Mouse (Mus musculus): Measurements from ENCODE around the gene Map7. TPM values are rescaled to one million over a fixed set of nuclear protein-coding genes. Genes with fewer than 3 reads are reported as not detected.
A peak's percentile ranks its signal among the peaks of the same experiment; 100 is the strongest.

The Map7 gene
- polyA plus RNA-seq, 1 experiment from 2014 or later: 11.2 TPM

DNA sequence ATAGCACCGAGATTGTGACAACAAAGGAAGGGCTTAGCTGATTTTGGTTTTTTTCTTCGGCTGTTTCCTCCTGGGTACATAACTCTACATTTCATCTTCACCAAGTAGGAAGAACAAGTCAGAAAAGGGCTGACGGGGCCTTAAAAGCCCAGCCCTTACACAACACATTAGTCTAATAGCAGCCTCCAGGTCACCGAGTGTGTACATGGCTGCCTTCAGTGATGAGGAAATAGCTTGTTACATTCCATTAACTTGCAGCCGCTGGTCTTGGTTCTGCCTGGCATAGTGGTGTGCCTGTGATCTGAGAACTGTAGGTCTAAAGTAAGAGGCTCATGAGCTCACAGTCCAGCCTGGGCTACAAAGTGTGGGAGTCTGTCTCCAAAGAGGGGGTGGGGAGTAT lies 16.5 kb downstream of the Map7 start:
- Histone ChIP-seq H3K4me1 (ENCODE audit: control insufficient read depth, insufficient read depth, low read depth, low read length) (no peaks in the 10 kb centered on the region; the same call in none of the 2 replicates), H3K36me3 (ENCODE audit: control insufficient read depth, insufficient read depth, low read length) (no peaks in the 10 kb centered on the region), H3K4me3 (ENCODE audit: low read length) (no peak overlapping the region), H3K4me2 (ENCODE audit: low read length) (no peak overlapping the region), H3K9ac (ENCODE audit: low read depth, low read length) (no peak overlapping the region), H3K9me3 (ENCODE audit: control insufficient read depth, low read length) (no peaks in the 10 kb centered on the region), H3K27me3 (replicated peaks; ENCODE audit: control insufficient read depth, insufficient read depth, low read length) (no peaks in the 10 kb centered on the region; the same call in 1 of the 2 replicates), H3K27ac (ENCODE audit: low read depth, low read length) (no peak overlapping the region)
- ATAC-seq: no peak
- 96% methylated on average over 5 of the region's 5 CpGs for WGBS

- Histone ChIP-seq H3K4me3 (ENCODE audit: low read length) (no peak overlapping the region), H3K9ac (ENCODE audit: low read depth, low read length) (no peak overlapping the region), H3K4me1 (ENCODE audit: control insufficient read depth, insufficient read depth, low read depth, low read length) (peaks cover 17% of the 10 kb centered on the region), H3K4me2 (ENCODE audit: low read length) (no peak overlapping the region), H3K27ac (ENCODE audit: low read depth, low read length) (no peak overlapping the region), H3K9me3 (ENCODE audit: control insufficient read depth, low read length) (no peaks in the 10 kb centered on the region), H3K36me3 (ENCODE audit: control insufficient read depth, insufficient read depth, low read length) (no peaks in the 10 kb centered on the region), H3K27me3 (replicated peaks; ENCODE audit: control insufficient read depth, insufficient read depth, low read length) (no peaks in the 10 kb centered on the region; the same call in 1 of the 2 replicates)
- WGBS: 83% methylated on average over 11 of the region's 11 CpGs
- no peak for ATAC-seq
These were observed 18.5 kb downstream of the Map7 start for GRCm38 (mm10) chr10:20166797-20167196.

DNA sequence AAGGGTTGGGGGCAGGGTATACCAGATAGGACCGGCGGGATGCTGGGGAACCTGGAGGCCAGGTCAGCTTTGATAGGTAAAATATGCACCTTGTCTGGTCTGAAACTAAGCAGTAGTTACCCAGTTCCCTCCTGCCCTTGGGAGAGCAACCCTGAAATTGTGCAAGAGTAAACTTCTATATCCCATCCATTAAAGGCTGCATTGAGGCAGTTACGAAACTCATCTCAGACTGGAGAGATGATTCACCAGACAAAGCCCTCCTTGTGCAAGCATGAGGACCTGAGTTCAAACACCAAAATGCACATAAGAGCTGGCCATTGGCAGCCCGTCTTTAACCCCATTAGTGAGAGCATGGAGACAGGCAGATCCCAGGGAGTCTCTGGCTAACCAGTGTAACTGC lies 19.2 kb downstream of the Map7 start:
- WGBS: 93% methylated on average over 4 of the region's 4 CpGs
- Histone ChIP-seq H3K4me3 (ENCODE audit: low read length) (no peak overlapping the region), H3K9ac (ENCODE audit: low read depth, low read length) (no peak overlapping the region), H3K27ac (ENCODE audit: low read depth, low read length) (no peak overlapping the region), H3K4me2 (ENCODE audit: low read length) (no peak overlapping the region), H3K4me1 (ENCODE audit: control insufficient read depth, insufficient read depth, low read depth, low read length) (peaks cover 18% of the 10 kb centered on the region), H3K9me3 (ENCODE audit: control insufficient read depth, low read length) (no peaks in the 10 kb centered on the region), H3K36me3 (ENCODE audit: control insufficient read depth, insufficient read depth, low read length) (no peaks in the 10 kb centered on the region), H3K27me3 (replicated peaks; ENCODE audit: control insufficient read depth, insufficient read depth, low read length) (no peaks in the 10 kb centered on the region; the same call in 1 of the 2 replicates)
- no peak for ATAC-seq

GRCm38 (mm10) chr10:20169182-20169674 lies 21.0 kb downstream of the Map7 start:
- Histone ChIP-seq H3K27ac (ENCODE audit: low read depth, low read length) (no peak overlapping the region), H3K4me1 (ENCODE audit: control insufficient read depth, insufficient read depth, low read depth, low read length) (peaks cover 18% of the 10 kb centered on the region), H3K36me3 (ENCODE audit: control insufficient read depth, insufficient read depth, low read length) (no peaks in the 10 kb centered on the region), H3K9ac (ENCODE audit: low read depth, low read length) (no peak overlapping the region), H3K9me3 (ENCODE audit: control insufficient read depth, low read length) (no peaks in the 10 kb centered on the region), H3K4me3 (ENCODE audit: low read length) (no peak overlapping the region), H3K27me3 (replicated peaks; ENCODE audit: control insufficient read depth, insufficient read depth, low read length) (no peaks in the 10 kb centered on the region; the same call in 1 of the 2 replicates), H3K4me2 (ENCODE audit: low read length) (no peak overlapping the region)
- WGBS: 89% methylated on average over 3 of the region's 3 CpGs
- ATAC-seq: no peak

DNA sequence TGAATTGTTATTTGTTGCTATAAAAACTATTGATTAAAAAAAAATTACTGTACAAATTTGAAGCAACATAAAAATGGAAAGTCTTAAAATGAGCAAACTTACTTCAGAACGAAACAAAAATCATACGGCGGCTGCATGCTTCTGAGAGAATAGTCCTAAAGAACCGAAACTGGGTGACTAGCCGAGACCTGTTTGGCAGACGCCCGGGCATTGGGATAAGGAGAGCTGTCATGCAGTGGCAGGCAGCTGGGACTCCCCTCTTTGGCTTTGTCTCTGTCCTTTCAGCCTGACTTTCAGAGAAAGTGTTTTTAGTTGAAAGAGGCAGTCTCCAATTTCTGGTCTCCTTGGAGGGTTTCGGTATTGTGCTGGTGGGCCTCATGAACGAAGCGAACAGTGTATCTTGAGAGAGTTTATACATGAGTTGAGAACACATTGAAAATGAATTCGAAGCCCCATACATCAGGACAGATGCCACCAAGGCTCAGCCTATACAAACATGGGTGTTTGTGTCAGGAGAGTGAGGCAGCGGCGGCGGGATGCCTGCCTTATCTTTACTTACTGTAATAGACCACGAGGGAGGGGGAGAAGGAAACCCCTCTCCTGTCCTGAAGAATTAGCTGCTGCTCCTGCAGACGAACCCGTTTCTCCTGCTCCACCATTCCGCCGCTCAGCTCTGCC lies 21.8 kb downstream of the Map7 start:
- peak; percentile 48; the same call in 1 of the 2 replicates for ATAC-seq
- 19% methylated on average over 19 of the region's 19 CpGs for WGBS
- Histone ChIP-seq H3K4me2 (ENCODE audit: low read length) (peak overlapping the region; percentile 79), H3K4me1 (ENCODE audit: control insufficient read depth, insufficient read depth, low read depth, low read length) (peaks cover 18% of the 10 kb centered on the region), H3K27ac (ENCODE audit: low read depth, low read length) (peak overlapping the region; percentile 72), H3K9me3 (ENCODE audit: control insufficient read depth, low read length) (no peaks in the 10 kb centered on the region), H3K36me3 (ENCODE audit: control insufficient read depth, insufficient read depth, low read length) (no peaks in the 10 kb centered on the region), H3K27me3 (replicated peaks; ENCODE audit: control insufficient read depth, insufficient read depth, low read length) (no peaks in the 10 kb centered on the region; the same call in 1 of the 2 replicates), H3K4me3 (ENCODE audit: low read length) (peak overlapping the region; percentile 40), H3K9ac (ENCODE audit: low read depth, low read length) (peak overlapping the region; percentile 59)

DNA sequence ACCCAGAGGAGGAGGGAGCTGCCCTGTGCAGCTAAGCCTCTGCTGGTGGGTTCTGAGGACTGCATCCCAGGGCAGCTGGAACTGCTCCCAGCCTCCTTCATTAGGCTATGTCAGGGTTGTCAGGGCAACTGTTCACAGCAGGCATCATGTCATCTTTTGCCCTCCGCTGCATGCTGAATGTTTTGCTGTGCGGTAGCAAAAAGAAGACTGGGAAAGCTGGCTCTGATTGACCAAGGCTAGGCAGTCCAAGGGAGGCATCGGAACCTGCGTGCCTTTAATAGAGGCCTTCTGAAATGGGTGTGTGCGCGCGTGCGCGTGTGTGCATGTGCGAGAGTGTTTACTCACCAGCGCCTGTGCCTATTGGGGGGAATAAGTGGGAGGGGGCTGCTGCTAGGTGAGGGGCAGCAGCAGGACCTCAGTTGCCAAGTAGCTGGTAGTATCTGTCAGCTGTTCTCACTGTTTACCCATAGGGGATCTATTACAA lies 22.4 kb downstream of the Map7 start:
- peaks cover 18% of the 10 kb centered on the region for H3K4me1 ChIP-seq (ENCODE audit: control insufficient read depth, insufficient read depth, low read depth, low read length)

DNA sequence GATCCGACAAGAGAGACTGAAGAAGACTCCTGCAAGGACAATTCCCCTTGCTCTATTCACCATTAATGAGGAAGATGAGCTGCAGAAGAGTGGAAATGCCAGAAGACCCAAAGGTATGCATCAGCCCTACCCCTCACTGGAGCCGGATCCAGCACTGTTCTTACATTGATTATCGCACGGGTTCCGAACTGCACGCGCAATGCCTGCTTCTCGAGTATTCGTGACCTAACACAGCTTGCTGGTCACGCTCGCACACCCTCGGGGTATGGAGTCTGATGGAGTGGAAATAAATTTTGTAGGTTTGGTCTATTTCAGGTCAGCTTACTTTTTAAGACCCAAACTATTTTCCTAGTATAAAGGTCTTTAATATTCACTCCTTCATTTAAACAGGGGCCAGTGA lies 22.9 kb downstream of the Map7 start:
- no peaks in the 10 kb centered on the region for H3K36me3 ChIP-seq (ENCODE audit: control insufficient read depth, insufficient read depth, low read length)
- peak overlapping the region; percentile 59 for H3K9ac ChIP-seq (ENCODE audit: low read depth, low read length)
- H3K4me1 ChIP-seq (ENCODE audit: control insufficient read depth, insufficient read depth, low read depth, low read length): peaks cover 18% of the 10 kb centered on the region
- H3K9me3 ChIP-seq (ENCODE audit: control insufficient read depth, low read length): no peaks in the 10 kb centered on the region
- H3K4me2 ChIP-seq (ENCODE audit: low read length): peak overlapping the region; percentile 79
- H3K27me3 ChIP-seq (replicated peaks; ENCODE audit: control insufficient read depth, insufficient read depth, low read length): no peaks in the 10 kb centered on the region; the same call in 1 of the 2 replicates
- ATAC-seq: peak; percentile 25
- peak overlapping the region; percentile 72; the same call in 1 of the 2 replicates for H3K27ac ChIP-seq (ENCODE audit: low read depth, low read length)
- peak overlapping the region; percentile 40 for H3K4me3 ChIP-seq (ENCODE audit: low read length)
- 30% methylated on average over 12 of the region's 12 CpGs for WGBS

More for the DNA sequence above, 22.4 kb downstream of the Map7 start:
- WGBS: 9% methylated on average over 11 of the region's 11 CpGs
- Histone ChIP-seq H3K9me3 (ENCODE audit: control insufficient read depth, low read length) (no peaks in the 10 kb centered on the region), H3K4me3 (ENCODE audit: low read length) (peak overlapping the region; percentile 40), H3K27me3 (replicated peaks; ENCODE audit: control insufficient read depth, insufficient read depth, low read length) (no peaks in the 10 kb centered on the region; the same call in 1 of the 2 replicates), H3K4me2 (ENCODE audit: low read length) (peak overlapping the region; percentile 79), H3K36me3 (ENCODE audit: control insufficient read depth, insufficient read depth, low read length) (no peaks in the 10 kb centered on the region), H3K27ac (ENCODE audit: low read depth, low read length) (peak overlapping the region; percentile 72), H3K9ac (ENCODE audit: low read depth, low read length) (peak overlapping the region; percentile 59)
- ATAC-seq: peak; percentile 96

DNA sequence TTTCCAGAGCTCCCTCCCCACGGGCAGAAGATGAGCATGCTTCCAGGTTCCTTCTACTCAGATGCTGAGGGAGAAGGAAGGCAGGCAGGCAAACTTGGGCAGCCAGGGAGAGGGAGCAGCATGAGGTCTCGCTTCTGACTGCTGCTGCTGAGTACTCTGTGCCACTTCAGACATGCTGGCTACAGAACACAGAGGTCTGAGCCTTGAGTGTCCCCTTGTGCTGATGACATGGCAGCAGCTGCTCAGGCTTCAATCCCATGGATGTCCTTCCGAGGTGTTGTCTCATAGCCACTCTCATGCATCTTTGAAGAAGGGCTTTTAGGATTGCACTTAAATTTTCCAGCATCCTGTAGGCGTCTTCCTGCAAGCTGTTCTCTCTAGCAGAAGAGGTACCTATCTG lies 23.5 kb downstream of the Map7 start:
- H3K36me3 ChIP-seq (ENCODE audit: control insufficient read depth, insufficient read depth, low read length): no peaks in the 10 kb centered on the region
- peak overlapping the region; percentile 79 for H3K4me2 ChIP-seq (ENCODE audit: low read length)
- no peak for ATAC-seq
- 0 out of 2 replicates have a peak overlapping the region, but pooled peaks have one; percentile 22 for H3K9ac ChIP-seq (ENCODE audit: low read depth, low read length)
- WGBS: 57% methylated on average over 4 of the region's 4 CpGs
- H3K4me3 ChIP-seq (ENCODE audit: low read length): peak overlapping the region; percentile 8
- no peaks in the 10 kb centered on the region for H3K9me3 ChIP-seq (ENCODE audit: control insufficient read depth, low read length)
- no peaks in the 10 kb centered on the region; the same call in 1 of the 2 replicates for H3K27me3 ChIP-seq (replicated peaks; ENCODE audit: control insufficient read depth, insufficient read depth, low read length)
- no peak overlapping the region for H3K27ac ChIP-seq (ENCODE audit: low read depth, low read length)
- H3K4me1 ChIP-seq (ENCODE audit: control insufficient read depth, insufficient read depth, low read depth, low read length): peaks cover 18% of the 10 kb centered on the region

GRCm38 (mm10) chr10:20173733-20174132 lies 25.5 kb downstream of the Map7 start:
- no peak overlapping the region for H3K4me2 ChIP-seq (ENCODE audit: low read length)
- H3K9me3 ChIP-seq (ENCODE audit: control insufficient read depth, low read length): no peaks in the 10 kb centered on the region
- H3K27me3 ChIP-seq (replicated peaks; ENCODE audit: control insufficient read depth, insufficient read depth, low read length): no peaks in the 10 kb centered on the region; the same call in 1 of the 2 replicates
- H3K4me1 ChIP-seq (ENCODE audit: control insufficient read depth, insufficient read depth, low read depth, low read length): peaks cover 18% of the 10 kb centered on the region
- no peak overlapping the region for H3K27ac ChIP-seq (ENCODE audit: low read depth, low read length)
- no peak for ATAC-seq
- H3K9ac ChIP-seq (ENCODE audit: low read depth, low read length): no peak overlapping the region
- WGBS: 69% methylated on average over 4 of the region's 4 CpGs
- H3K4me3 ChIP-seq (ENCODE audit: low read length): no peak overlapping the region
- no peaks in the 10 kb centered on the region for H3K36me3 ChIP-seq (ENCODE audit: control insufficient read depth, insufficient read depth, low read length)

Measured in hindbrain, embryonic 16.5 days (tissue).